Mouse (Mus musculus): ENCODE data around the gene B9d1. TPM values are rescaled to one million over a fixed set of nuclear protein-coding genes. Genes with fewer than 3 reads are reported as not detected.

Gene B9d1
- polyA plus RNA-seq, 1 experiment from 2014 or later = 53.0 TPM

GRCm38 (mm10) chr11:61493525-61494128 lies 11.3 kb upstream of the B9d1 start:
- 2% methylated on average over 50 of the region's 50 CpGs for WGBS
- H3K4me1 ChIP-seq = peaks cover 38% of the 10 kb centered on the region
- peak overlapping the region; percentile 93 for H3K27ac ChIP-seq
- no peaks in the 10 kb centered on the region for H3K27me3 ChIP-seq (ENCODE audit: poor library complexity, severe bottlenecking)
- peaks cover 46% of the 10 kb centered on the region for H3K36me3 ChIP-seq (replicated peaks)
- H3K4me3 ChIP-seq = peak overlapping the region; percentile 91
- H3K9me3 ChIP-seq = no peaks in the 10 kb centered on the region
- DNase-seq (ENCODE audit: extremely low spot score, low spot score) = no peak

- Histone ChIP-seq H3K27ac (peak within 1 kb of the TSS; percentile 93), H3K9me3 (no peaks in the 10 kb centered on the region), H3K27me3 (ENCODE audit: poor library complexity, severe bottlenecking) (no peaks in the 10 kb centered on the region), H3K4me1 (peaks cover 33% of the 10 kb centered on the region), H3K4me3 (peak within 1 kb of the TSS; percentile 91), H3K36me3 (replicated peaks) (peaks cover 39% of the 10 kb centered on the region)
- under 1% methylated on average over 62 of the region's 62 CpGs for WGBS
- peak; percentile 100 for DNase-seq (ENCODE audit: extremely low spot score, low spot score)
These were observed 10.6 kb upstream of the B9d1 start, which contains the start of gene Mapk7 for GRCm38 (mm10) chr11:61494129-61494997. Gene Mapk7, minus strand, starts transcription at chr11:61494406.

- WGBS = 96% methylated on average over 2 of the region's 2 CpGs
- Histone ChIP-seq H3K27ac (peak overlapping the region; percentile 93), H3K4me1 (peaks cover 26% of the 10 kb centered on the region), H3K4me3 (peak overlapping the region; percentile 91; the same call in 1 of the 2 replicates), H3K36me3 (replicated peaks) (peaks cover 27% of the 10 kb centered on the region), H3K9me3 (no peaks in the 10 kb centered on the region), H3K27me3 (ENCODE audit: poor library complexity, severe bottlenecking) (no peaks in the 10 kb centered on the region)
- no peak for DNase-seq (ENCODE audit: extremely low spot score, low spot score)
These were observed 9.4 kb upstream of the B9d1 start for GRCm38 (mm10) chr11:61495528-61495927.

- H3K27me3 ChIP-seq (ENCODE audit: poor library complexity, severe bottlenecking) = no peaks in the 10 kb centered on the region
- H3K4me3 ChIP-seq = no peak overlapping the region
- no peaks in the 10 kb centered on the region for H3K9me3 ChIP-seq
- 72% methylated on average over 1 of the region's 1 CpGs for WGBS
- H3K36me3 ChIP-seq (replicated peaks) = peaks cover 7% of the 10 kb centered on the region
- no peak for DNase-seq (ENCODE audit: extremely low spot score, low spot score)
- H3K27ac ChIP-seq = no peak overlapping the region
- peaks cover 19% of the 10 kb centered on the region for H3K4me1 ChIP-seq
These were observed 7.5 kb upstream of the B9d1 start for GRCm38 (mm10) chr11:61497490-61497889.

- WGBS = 79% methylated on average over 6 of the region's 6 CpGs
- H3K4me3 ChIP-seq = no peak overlapping the region
- H3K36me3 ChIP-seq (replicated peaks) = no peaks in the 10 kb centered on the region
- H3K9me3 ChIP-seq = no peaks in the 10 kb centered on the region
- no peak overlapping the region for H3K27ac ChIP-seq
- H3K4me1 ChIP-seq = peaks cover 8% of the 10 kb centered on the region
- DNase-seq (ENCODE audit: extremely low spot score, low spot score) = no peak
- H3K27me3 ChIP-seq (ENCODE audit: poor library complexity, severe bottlenecking) = no peaks in the 10 kb centered on the region
These were observed 6.0 kb upstream of the B9d1 start for GRCm38 (mm10) chr11:61498736-61499504.

GRCm38 (mm10) chr11:61503933-61504332 lies 1.0 kb upstream of the B9d1 start:
- no peaks in the 10 kb centered on the region for H3K27me3 ChIP-seq (ENCODE audit: poor library complexity, severe bottlenecking)
- DNase-seq (ENCODE audit: extremely low spot score, low spot score) = no peak
- no peak overlapping the region for H3K4me3 ChIP-seq
- 83% methylated on average over 8 of the region's 8 CpGs for WGBS
- peak overlapping the region; percentile 96 for H3K27ac ChIP-seq
- no peaks in the 10 kb centered on the region for H3K9me3 ChIP-seq
- H3K36me3 ChIP-seq (replicated peaks) = peaks cover 10% of the 10 kb centered on the region
- H3K4me1 ChIP-seq = peaks cover 20% of the 10 kb centered on the region

GRCm38 (mm10) chr11:61514953-61515352 lies 10.0 kb downstream of the B9d1 start:
- Histone ChIP-seq H3K4me1 (no peaks in the 10 kb centered on the region; the same call in 1 of the 2 replicates), H3K27ac (no peak overlapping the region), H3K9me3 (no peaks in the 10 kb centered on the region), H3K27me3 (ENCODE audit: poor library complexity, severe bottlenecking) (no peaks in the 10 kb centered on the region), H3K4me3 (no peak overlapping the region), H3K36me3 (replicated peaks) (peaks cover 86% of the 10 kb centered on the region)
- 35% methylated on average over 3 of the region's 3 CpGs for WGBS
- DNase-seq (ENCODE audit: extremely low spot score, low spot score) = peak; percentile 33

- Histone ChIP-seq H3K4me1 (no peaks in the 10 kb centered on the region), H3K27me3 (ENCODE audit: poor library complexity, severe bottlenecking) (no peaks in the 10 kb centered on the region), H3K4me3 (no peak overlapping the region), H3K9me3 (no peaks in the 10 kb centered on the region), H3K36me3 (replicated peaks) (peaks cover 88% of the 10 kb centered on the region), H3K27ac (no peak overlapping the region)
- 93% methylated on average over 1 of the region's 1 CpGs for WGBS
- DNase-seq (ENCODE audit: extremely low spot score, low spot score) = no peak
These were observed 13.0 kb downstream of the B9d1 start for GRCm38 (mm10) chr11:61517971-61518370.

- H3K4me3 ChIP-seq = no peak overlapping the region
- DNase-seq (ENCODE audit: extremely low spot score, low spot score) = no peak
- no peaks in the 10 kb centered on the region for H3K4me1 ChIP-seq
- WGBS = 93% methylated on average over 3 of the region's 3 CpGs
- no peaks in the 10 kb centered on the region for H3K9me3 ChIP-seq
- H3K36me3 ChIP-seq (replicated peaks) = peaks cover 84% of the 10 kb centered on the region
- no peak overlapping the region for H3K27ac ChIP-seq
- H3K27me3 ChIP-seq (ENCODE audit: poor library complexity, severe bottlenecking) = no peaks in the 10 kb centered on the region
These were observed 13.9 kb downstream of the B9d1 start for GRCm38 (mm10) chr11:61518871-61519270.

- Histone ChIP-seq H3K36me3 (replicated peaks) (peaks cover 84% of the 10 kb centered on the region), H3K4me1 (no peaks in the 10 kb centered on the region), H3K27me3 (ENCODE audit: poor library complexity, severe bottlenecking) (no peaks in the 10 kb centered on the region), H3K27ac (no peak overlapping the region), H3K9me3 (no peaks in the 10 kb centered on the region), H3K4me3 (no peak overlapping the region)
- DNase-seq (ENCODE audit: extremely low spot score, low spot score) = no peak
- 94% methylated on average over 3 of the region's 3 CpGs for WGBS
These were observed 14.7 kb downstream of the B9d1 start for GRCm38 (mm10) chr11:61519484-61520107.

- Histone ChIP-seq H3K4me3 (no peak overlapping the region), H3K27me3 (ENCODE audit: poor library complexity, severe bottlenecking) (no peaks in the 10 kb centered on the region), H3K27ac (no peak overlapping the region), H3K9me3 (no peaks in the 10 kb centered on the region), H3K4me1 (peaks cover 7% of the 10 kb centered on the region; the same call in 1 of the 2 replicates), H3K36me3 (replicated peaks) (peaks cover 72% of the 10 kb centered on the region)
- no peak for DNase-seq (ENCODE audit: extremely low spot score, low spot score)
- WGBS = 88% methylated on average over 1 of the region's 1 CpGs
These were observed 21.9 kb downstream of the B9d1 start for GRCm38 (mm10) chr11:61526872-61527271.

- 74% methylated on average over 4 of the region's 4 CpGs for WGBS
- no peak for DNase-seq (ENCODE audit: extremely low spot score, low spot score)
- Histone ChIP-seq H3K36me3 (replicated peaks) (peaks cover 72% of the 10 kb centered on the region), H3K27me3 (ENCODE audit: poor library complexity, severe bottlenecking) (no peaks in the 10 kb centered on the region), H3K4me3 (no peak overlapping the region), H3K4me1 (peaks cover 9% of the 10 kb centered on the region; the same call in 1 of the 2 replicates), H3K27ac (peak overlapping the region; percentile 8; the same call in 1 of the 2 replicates), H3K9me3 (no peaks in the 10 kb centered on the region)
These were observed 24.3 kb downstream of the B9d1 start for GRCm38 (mm10) chr11:61529268-61529713.
